Mouse (Mus musculus): Measurements from ENCODE around the gene Gne. TPM values are rescaled to one million over a fixed set of nuclear protein-coding genes. Genes with fewer than 3 reads are reported as not detected.

Gne gene
- polyA plus RNA-seq, 1 experiment: 23.3 TPM

GRCm38 (mm10) chr4:44092359-44092758, 8.4 kb upstream of the Gne start:
- DNase-seq: no peak
- Histone ChIP-seq H3K27me3 (ENCODE audit: control insufficient read depth, insufficient read depth, low read length) (no peaks in the 10 kb centered on the region), H3K4me3 (replicated peaks; ENCODE audit: insufficient read depth, low read depth, low read length) (no peak overlapping the region), H3K4me1 (ENCODE audit: control insufficient read depth, insufficient read depth, low read length) (no peaks in the 10 kb centered on the region), H3K27ac (ENCODE audit: insufficient read depth, low read length) (no peak overlapping the region)
- TF ChIP-seq POLR2A (IDR thresholded peaks at IDR 0.05; ENCODE audit: borderline replicate concordance, insufficient read depth, low read length): no peak
- TF ChIP-seq CTCF (IDR thresholded peaks at IDR 0.05; ENCODE audit: borderline replicate concordance, insufficient read depth, low read depth, low read length): no peak
- 78% methylated on average over 11 of the region's 11 CpGs for WGBS

- 94% methylated on average over 3 of the region's 3 CpGs for WGBS
- no peak for DNase-seq
- H3K27me3 ChIP-seq (ENCODE audit: control insufficient read depth, insufficient read depth, low read length): no peaks in the 10 kb centered on the region
- no peaks in the 10 kb centered on the region for H3K4me1 ChIP-seq (ENCODE audit: control insufficient read depth, insufficient read depth, low read length)
- no peak overlapping the region for H3K4me3 ChIP-seq (replicated peaks; ENCODE audit: insufficient read depth, low read depth, low read length)
- TF ChIP-seq CTCF (IDR thresholded peaks at IDR 0.05; ENCODE audit: borderline replicate concordance, insufficient read depth, low read depth, low read length) (no peak), POLR2A (IDR thresholded peaks at IDR 0.05; ENCODE audit: borderline replicate concordance, insufficient read depth, low read length) (no peak)
- no peak overlapping the region for H3K27ac ChIP-seq (ENCODE audit: insufficient read depth, low read length)
Measured at GRCm38 (mm10) chr4:44085566-44085965, 1.6 kb upstream of the Gne start.

GRCm38 (mm10) chr4:44084602-44085325, 787 bp upstream of the Gne start:
- no peak overlapping the region for H3K4me3 ChIP-seq (replicated peaks; ENCODE audit: insufficient read depth, low read depth, low read length)
- TF ChIP-seq CTCF (IDR thresholded peaks at IDR 0.05; ENCODE audit: borderline replicate concordance, insufficient read depth, low read depth, low read length): no peak
- TF ChIP-seq POLR2A (IDR thresholded peaks at IDR 0.05; ENCODE audit: borderline replicate concordance, insufficient read depth, low read length): no peak
- DNase-seq: no peak
- no peak overlapping the region for H3K27ac ChIP-seq (ENCODE audit: insufficient read depth, low read length)
- 85% methylated on average over 13 of the region's 13 CpGs for WGBS
- H3K27me3 ChIP-seq (ENCODE audit: control insufficient read depth, insufficient read depth, low read length): no peaks in the 10 kb centered on the region
- no peaks in the 10 kb centered on the region for H3K4me1 ChIP-seq (ENCODE audit: control insufficient read depth, insufficient read depth, low read length)

- no peak overlapping the region for H3K27ac ChIP-seq (ENCODE audit: insufficient read depth, low read length)
- H3K4me1 ChIP-seq (ENCODE audit: control insufficient read depth, insufficient read depth, low read length): no peaks in the 10 kb centered on the region
- no peak overlapping the region for H3K4me3 ChIP-seq (replicated peaks; ENCODE audit: insufficient read depth, low read depth, low read length)
- H3K27me3 ChIP-seq (ENCODE audit: control insufficient read depth, insufficient read depth, low read length): no peaks in the 10 kb centered on the region
- no peak for DNase-seq
- WGBS: 84% methylated on average over 7 of the region's 7 CpGs
- TF ChIP-seq CTCF (IDR thresholded peaks at IDR 0.05; ENCODE audit: borderline replicate concordance, insufficient read depth, low read depth, low read length) (no peak), POLR2A (IDR thresholded peaks at IDR 0.05; ENCODE audit: borderline replicate concordance, insufficient read depth, low read length) (no peak)
Measured at GRCm38 (mm10) chr4:44078358-44078933, 5.5 kb downstream of the Gne start.

GRCm38 (mm10) chr4:44074422-44074821, 9.6 kb downstream of the Gne start:
- Histone ChIP-seq H3K27ac (ENCODE audit: insufficient read depth, low read length) (no peak overlapping the region), H3K4me1 (ENCODE audit: control insufficient read depth, insufficient read depth, low read length) (no peaks in the 10 kb centered on the region), H3K4me3 (replicated peaks; ENCODE audit: insufficient read depth, low read depth, low read length) (no peak overlapping the region), H3K27me3 (ENCODE audit: control insufficient read depth, insufficient read depth, low read length) (no peaks in the 10 kb centered on the region)
- no peak for TF ChIP-seq POLR2A (IDR thresholded peaks at IDR 0.05; ENCODE audit: borderline replicate concordance, insufficient read depth, low read length)
- TF ChIP-seq CTCF (IDR thresholded peaks at IDR 0.05; ENCODE audit: borderline replicate concordance, insufficient read depth, low read depth, low read length): no peak
- DNase-seq: no peak
- WGBS: 78% methylated on average over 4 of the region's 4 CpGs

- no peak overlapping the region for H3K4me3 ChIP-seq (replicated peaks; ENCODE audit: insufficient read depth, low read depth, low read length)
- TF ChIP-seq CTCF (IDR thresholded peaks at IDR 0.05; ENCODE audit: borderline replicate concordance, insufficient read depth, low read depth, low read length): no peak
- TF ChIP-seq POLR2A (IDR thresholded peaks at IDR 0.05; ENCODE audit: borderline replicate concordance, insufficient read depth, low read length): no peak
- no peak overlapping the region for H3K27ac ChIP-seq (ENCODE audit: insufficient read depth, low read length)
- 93% methylated on average over 3 of the region's 3 CpGs for WGBS
- H3K4me1 ChIP-seq (ENCODE audit: control insufficient read depth, insufficient read depth, low read length): no peaks in the 10 kb centered on the region
- no peak for DNase-seq
- no peaks in the 10 kb centered on the region for H3K27me3 ChIP-seq (ENCODE audit: control insufficient read depth, insufficient read depth, low read length)
Measured at GRCm38 (mm10) chr4:44073799-44074198, 10.2 kb downstream of the Gne start.

- no peak for DNase-seq
- Histone ChIP-seq H3K4me1 (ENCODE audit: control insufficient read depth, insufficient read depth, low read length) (no peaks in the 10 kb centered on the region), H3K27ac (ENCODE audit: insufficient read depth, low read length) (0 out of 2 replicates have a peak overlapping the region, but pooled peaks have one; percentile 4), H3K4me3 (replicated peaks; ENCODE audit: insufficient read depth, low read depth, low read length) (peak overlapping the region; percentile 65), H3K27me3 (ENCODE audit: control insufficient read depth, insufficient read depth, low read length) (no peaks in the 10 kb centered on the region)
- 10% methylated on average over 9 of the region's 9 CpGs for WGBS
- TF ChIP-seq POLR2A (IDR thresholded peaks at IDR 0.05; ENCODE audit: borderline replicate concordance, insufficient read depth, low read length): no peak
- no peak for TF ChIP-seq CTCF (IDR thresholded peaks at IDR 0.05; ENCODE audit: borderline replicate concordance, insufficient read depth, low read depth, low read length)
Measured at GRCm38 (mm10) chr4:44072873-44073441, 11.0 kb downstream of the Gne start.
